Mouse (Mus musculus): Measurements from ENCODE around the gene Ube2ql1. TPM values are rescaled to one million over a fixed set of nuclear protein-coding genes. Genes with fewer than 3 reads are reported as not detected.

Ube2ql1 gene
- polyA plus RNA-seq, 1 experiment from 2014 or later: 0.12 TPM

- H3K27me3 ChIP-seq (replicated peaks; ENCODE audit: insufficient read depth, low read length): peaks cover 29% of the 10 kb centered on the region
- H3K27ac ChIP-seq (ENCODE audit: low read length): no peak overlapping the region
- no peaks in the 10 kb centered on the region for H3K4me1 ChIP-seq (ENCODE audit: insufficient read depth, low read depth, low read length)
- H3K4me2 ChIP-seq (replicated peaks; ENCODE audit: low read depth, low read length): peak overlapping the region; percentile 99
- H3K9me3 ChIP-seq (ENCODE audit: low read length): no peaks in the 10 kb centered on the region
- WGBS: 2% methylated on average over 29 of the region's 29 CpGs
- peak overlapping the region; percentile 55 for H3K4me3 ChIP-seq (ENCODE audit: low read depth, low read length)
- peak; percentile 17 for ATAC-seq
- DNase-seq (ENCODE audit: low spot score): peak; percentile 29
- no peak for TF ChIP-seq CTCF (IDR thresholded peaks at IDR 0.05)
- TF ChIP-seq EP300 (IDR thresholded peaks at IDR 0.05): no peak
- H3K9ac ChIP-seq (replicated peaks; ENCODE audit: low read depth): no peak overlapping the region
- H3K36me3 ChIP-seq (ENCODE audit: insufficient read depth, low read length): no peaks in the 10 kb centered on the region
These were observed 919 bp upstream of the Ube2ql1 start for GRCm38 (mm10) chr13:69740331-69741285.

- no peaks in the 10 kb centered on the region for H3K9me3 ChIP-seq (ENCODE audit: low read length)
- H3K9ac ChIP-seq (replicated peaks; ENCODE audit: low read depth): no peak overlapping the region
- H3K4me3 ChIP-seq (ENCODE audit: low read depth, low read length): peak overlapping the region; percentile 55
- no peak for DNase-seq (ENCODE audit: low spot score)
- peak overlapping the region; percentile 99 for H3K4me2 ChIP-seq (replicated peaks; ENCODE audit: low read depth, low read length)
- H3K36me3 ChIP-seq (ENCODE audit: insufficient read depth, low read length): no peaks in the 10 kb centered on the region
- H3K27me3 ChIP-seq (replicated peaks; ENCODE audit: insufficient read depth, low read length): peaks cover 29% of the 10 kb centered on the region
- H3K4me1 ChIP-seq (ENCODE audit: insufficient read depth, low read depth, low read length): no peaks in the 10 kb centered on the region
- ATAC-seq: peak; percentile 34; the same call in 1 of the 2 replicates
- WGBS: under 1% methylated on average over 39 of the region's 78 CpGs
- H3K27ac ChIP-seq (ENCODE audit: low read length): no peak overlapping the region
- no peak for TF ChIP-seq CTCF (IDR thresholded peaks at IDR 0.05)
- TF ChIP-seq EP300 (IDR thresholded peaks at IDR 0.05): no peak
These were observed 464 bp downstream of the Ube2ql1 start for GRCm38 (mm10) chr13:69739091-69739758.

- Histone ChIP-seq H3K9me3 (ENCODE audit: low read length) (no peaks in the 10 kb centered on the region), H3K9ac (replicated peaks; ENCODE audit: low read depth) (no peak overlapping the region), H3K4me1 (ENCODE audit: insufficient read depth, low read depth, low read length) (no peaks in the 10 kb centered on the region), H3K4me2 (replicated peaks; ENCODE audit: low read depth, low read length) (peak overlapping the region; percentile 99), H3K36me3 (ENCODE audit: insufficient read depth, low read length) (no peaks in the 10 kb centered on the region), H3K27me3 (replicated peaks; ENCODE audit: insufficient read depth, low read length) (peaks cover 29% of the 10 kb centered on the region), H3K27ac (ENCODE audit: low read length) (no peak overlapping the region), H3K4me3 (ENCODE audit: low read depth, low read length) (peak overlapping the region; percentile 19; the same call in 1 of the 2 replicates)
- TF ChIP-seq CTCF (IDR thresholded peaks at IDR 0.05) (no peak), EP300 (IDR thresholded peaks at IDR 0.05) (no peak)
- 0% methylated on average over 35 of the region's 40 CpGs for WGBS
- peak; percentile 13 for DNase-seq (ENCODE audit: low spot score)
- no peak for ATAC-seq
These were observed 1.2 kb downstream of the Ube2ql1 start for GRCm38 (mm10) chr13:69738461-69738971.

GRCm38 (mm10) chr13:69737444-69738185 lies 2.1 kb downstream of the Ube2ql1 start:
- Histone ChIP-seq H3K27ac (ENCODE audit: low read length) (no peak overlapping the region), H3K27me3 (replicated peaks; ENCODE audit: insufficient read depth, low read length) (peaks cover 29% of the 10 kb centered on the region), H3K36me3 (ENCODE audit: insufficient read depth, low read length) (no peaks in the 10 kb centered on the region), H3K4me3 (ENCODE audit: low read depth, low read length) (no peak overlapping the region), H3K9me3 (ENCODE audit: low read length) (no peaks in the 10 kb centered on the region), H3K4me2 (replicated peaks; ENCODE audit: low read depth, low read length) (no peak overlapping the region), H3K9ac (replicated peaks; ENCODE audit: low read depth) (no peak overlapping the region), H3K4me1 (ENCODE audit: insufficient read depth, low read depth, low read length) (no peaks in the 10 kb centered on the region)
- no peak for TF ChIP-seq EP300 (IDR thresholded peaks at IDR 0.05)
- no peak for TF ChIP-seq CTCF (IDR thresholded peaks at IDR 0.05)
- ATAC-seq (no peak), DNase-seq (ENCODE audit: low spot score) (no peak)
- 15% methylated on average over 17 of the region's 19 CpGs for WGBS

GRCm38 (mm10) chr13:69732636-69733035 lies 7.1 kb downstream of the Ube2ql1 start:
- no peak overlapping the region for H3K4me2 ChIP-seq (replicated peaks; ENCODE audit: low read depth, low read length)
- no peaks in the 10 kb centered on the region for H3K9me3 ChIP-seq (ENCODE audit: low read length)
- no peaks in the 10 kb centered on the region for H3K4me1 ChIP-seq (ENCODE audit: insufficient read depth, low read depth, low read length)
- peaks cover 14% of the 10 kb centered on the region for H3K27me3 ChIP-seq (replicated peaks; ENCODE audit: insufficient read depth, low read length)
- ATAC-seq (no peak), DNase-seq (ENCODE audit: low spot score) (no peak)
- no peak overlapping the region for H3K4me3 ChIP-seq (ENCODE audit: low read depth, low read length)
- no peaks in the 10 kb centered on the region for H3K36me3 ChIP-seq (ENCODE audit: insufficient read depth, low read length)
- no peak overlapping the region for H3K27ac ChIP-seq (ENCODE audit: low read length)
- 86% methylated on average over 6 of the region's 6 CpGs for WGBS
- no peak overlapping the region for H3K9ac ChIP-seq (replicated peaks; ENCODE audit: low read depth)
- TF ChIP-seq EP300 (IDR thresholded peaks at IDR 0.05): no peak
- TF ChIP-seq CTCF (IDR thresholded peaks at IDR 0.05): no peak
